Mouse (Mus musculus): ENCODE data around the gene Ccnl2. TPM values are rescaled to one million over a fixed set of nuclear protein-coding genes. Genes with fewer than 3 reads are reported as not detected.

Ccnl2 gene
- total RNA-seq, 1 experiment = 103 TPM

- H3K4me1 ChIP-seq (ENCODE audit: control insufficient read depth in 2 of 2, insufficient read depth in 2 of 2, low read length in 2 of 2, poor library complexity in 1 of 2) = peaks cover 0 to 2% of the 10 kb centered on the region in 2 experiments; a peak in 1 of 4 replicates
- no peak for DNase-seq (ENCODE audit: low read depth, low spot score)
- no peak overlapping the region for H3K27ac ChIP-seq (ENCODE audit: insufficient read depth, low read depth, low read length, poor library complexity, severe bottlenecking)
- TF ChIP-seq ZNF384 (IDR thresholded peaks at IDR 0.05; ENCODE audit: low read depth, low read length) (no peak), CHD2 (IDR thresholded peaks at IDR 0.05; ENCODE audit: low read depth, low read length) (no peak), MAFK (IDR thresholded peaks at IDR 0.05; ENCODE audit: insufficient read depth, low read depth, low read length) (no peak), ZC3H11A (IDR thresholded peaks at IDR 0.05; ENCODE audit: borderline replicate concordance, low read depth, low read length) (no peak), HCFC1 (IDR thresholded peaks at IDR 0.05; ENCODE audit: borderline replicate concordance, insufficient read depth, low read length) (no peak)
- peaks cover 50% of the 10 kb centered on the region for H3K36me3 ChIP-seq (ENCODE audit: control insufficient read depth, insufficient read depth, low read length, poor library complexity, severe bottlenecking)
- no peak overlapping the region for H3K4me3 ChIP-seq (ENCODE audit: insufficient read depth in 1 of 2, low read depth in 1 of 2, low read length in 2 of 2, poor library complexity in 1 of 2, severe bottlenecking in 1 of 2)
- H3K9me3 ChIP-seq (ENCODE audit: control insufficient read depth, insufficient read depth, low read depth, low read length) = no peaks in the 10 kb centered on the region
- in situ Hi-C loops (cut with MboI; ENCODE audit: low sequenced_read_pairs in 2 of 2, unreplicated experiment in 2 of 2) = no loop called here
- no peak overlapping the region for H3K9ac ChIP-seq (ENCODE audit: insufficient read depth, low read depth, low read length, poor library complexity, severe bottlenecking)
Measured at GRCm38 (mm10) chr4:155817533-155817932, 5.2 kb downstream of the Ccnl2 start.

DNA sequence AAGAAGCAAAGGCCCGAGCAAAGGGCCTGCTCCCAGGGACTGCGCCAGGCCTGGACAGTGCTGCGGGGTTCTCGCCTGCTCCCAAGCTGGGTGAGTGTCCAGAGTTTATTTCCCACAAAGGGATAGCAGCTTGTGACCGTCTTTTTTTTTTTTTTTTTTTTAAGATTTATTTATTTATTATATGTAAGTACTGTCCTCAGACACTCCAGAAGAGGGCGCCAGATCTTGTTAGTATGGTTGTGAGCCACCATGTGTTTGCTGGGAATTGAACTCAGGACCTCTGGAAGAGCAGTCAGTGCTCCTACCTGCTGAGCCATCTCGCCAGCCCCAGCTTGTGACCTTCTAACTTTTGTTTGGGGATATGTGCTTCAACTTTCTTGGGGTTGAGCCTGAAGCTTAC lies 8.7 kb downstream of the Ccnl2 start:
- Histone ChIP-seq H3K4me3 (ENCODE audit: insufficient read depth in 1 of 2, low read depth in 1 of 2, low read length in 2 of 2, poor library complexity in 1 of 2, severe bottlenecking in 1 of 2) (no peak overlapping the region), H3K4me1 (ENCODE audit: control insufficient read depth in 2 of 2, insufficient read depth in 2 of 2, low read length in 2 of 2, poor library complexity in 1 of 2) (peaks cover 0 to 2% of the 10 kb centered on the region in 2 experiments; a peak in 1 of 4 replicates), H3K36me3 (ENCODE audit: control insufficient read depth, insufficient read depth, low read length, poor library complexity, severe bottlenecking) (peaks cover 55% of the 10 kb centered on the region), H3K9me3 (ENCODE audit: control insufficient read depth, insufficient read depth, low read depth, low read length) (no peaks in the 10 kb centered on the region), H3K27ac (ENCODE audit: insufficient read depth, low read depth, low read length, poor library complexity, severe bottlenecking) (no peak overlapping the region; the same call in 1 of the 2 replicates), H3K9ac (ENCODE audit: insufficient read depth, low read depth, low read length, poor library complexity, severe bottlenecking) (no peak overlapping the region)
- TF ChIP-seq CHD2 (IDR thresholded peaks at IDR 0.05; ENCODE audit: low read depth, low read length) = no peak
- peak; percentile 45 for TF ChIP-seq ZNF384 (IDR thresholded peaks at IDR 0.05; ENCODE audit: low read depth, low read length)
- no peak for TF ChIP-seq HCFC1 (IDR thresholded peaks at IDR 0.05; ENCODE audit: borderline replicate concordance, insufficient read depth, low read length)
- DNase-seq (ENCODE audit: low read depth, low spot score) = no peak
- in situ Hi-C loops (cut with MboI; ENCODE audit: low sequenced_read_pairs in 2 of 2, unreplicated experiment in 2 of 2) = no loop called here

GRCm38 (mm10) chr4:155823443-155823842 lies 11.2 kb downstream of the Ccnl2 start:
- H3K27ac ChIP-seq (ENCODE audit: insufficient read depth, low read depth, low read length, poor library complexity, severe bottlenecking) = no peak overlapping the region
- TF ChIP-seq ZC3H11A (IDR thresholded peaks at IDR 0.05; ENCODE audit: borderline replicate concordance, low read depth, low read length) = no peak
- TF ChIP-seq HCFC1 (IDR thresholded peaks at IDR 0.05; ENCODE audit: borderline replicate concordance, insufficient read depth, low read length) = no peak
- TF ChIP-seq CHD2 (IDR thresholded peaks at IDR 0.05; ENCODE audit: low read depth, low read length) = no peak
- no peak for TF ChIP-seq MAFK (IDR thresholded peaks at IDR 0.05; ENCODE audit: insufficient read depth, low read depth, low read length)
- TF ChIP-seq ZNF384 (IDR thresholded peaks at IDR 0.05; ENCODE audit: low read depth, low read length) = no peak
- H3K4me3 ChIP-seq (ENCODE audit: insufficient read depth in 1 of 2, low read depth in 1 of 2, low read length in 2 of 2, poor library complexity in 1 of 2, severe bottlenecking in 1 of 2) = no peak overlapping the region
- H3K9me3 ChIP-seq (ENCODE audit: control insufficient read depth, insufficient read depth, low read depth, low read length) = no peaks in the 10 kb centered on the region
- no peak overlapping the region for H3K9ac ChIP-seq (ENCODE audit: insufficient read depth, low read depth, low read length, poor library complexity, severe bottlenecking)
- in situ Hi-C loops (cut with MboI; ENCODE audit: low sequenced_read_pairs in 2 of 2, unreplicated experiment in 2 of 2) = no loop called here
- H3K4me1 ChIP-seq (ENCODE audit: control insufficient read depth in 2 of 2, insufficient read depth in 2 of 2, low read length in 2 of 2, poor library complexity in 1 of 2) = no peaks in the 10 kb centered on the region
- peaks cover 42% of the 10 kb centered on the region for H3K36me3 ChIP-seq (ENCODE audit: control insufficient read depth, insufficient read depth, low read length, poor library complexity, severe bottlenecking)
- no peak for DNase-seq (ENCODE audit: low read depth, low spot score)

DNA sequence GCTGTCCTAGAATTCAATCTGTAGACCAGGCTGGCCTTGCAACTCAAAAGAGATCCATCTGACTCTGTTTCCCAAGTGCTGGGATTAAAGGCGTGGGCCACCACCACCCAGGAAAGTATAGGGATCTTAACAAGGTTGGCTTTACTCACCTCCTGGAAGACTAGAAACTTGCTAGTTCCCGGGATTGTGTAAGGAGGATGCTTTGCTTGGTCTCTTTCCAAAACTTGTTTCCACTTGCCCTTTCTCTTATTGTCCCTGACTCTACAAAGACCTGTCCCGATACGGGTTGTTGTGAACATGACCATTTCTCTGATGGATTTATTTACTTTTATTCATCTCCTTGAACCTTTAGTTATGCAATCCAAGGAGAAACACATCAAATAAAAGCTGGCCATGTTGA lies 17.6 kb downstream of the Ccnl2 start:
- in situ Hi-C loops (cut with MboI; ENCODE audit: low sequenced_read_pairs in 2 of 2, unreplicated experiment in 2 of 2) = no loop called here
- Histone ChIP-seq H3K9me3 (ENCODE audit: control insufficient read depth, insufficient read depth, low read depth, low read length) (no peaks in the 10 kb centered on the region), H3K9ac (ENCODE audit: insufficient read depth, low read depth, low read length, poor library complexity, severe bottlenecking) (no peak overlapping the region), H3K36me3 (ENCODE audit: control insufficient read depth, insufficient read depth, low read length, poor library complexity, severe bottlenecking) (peaks cover 3% of the 10 kb centered on the region), H3K4me1 (ENCODE audit: control insufficient read depth in 2 of 2, insufficient read depth in 2 of 2, low read length in 2 of 2, poor library complexity in 1 of 2) (peaks cover 0 to 6% of the 10 kb centered on the region in 2 experiments; a peak in 1 of 4 replicates), H3K4me3 (ENCODE audit: insufficient read depth in 1 of 2, low read depth in 1 of 2, low read length in 2 of 2, poor library complexity in 1 of 2, severe bottlenecking in 1 of 2) (no peak overlapping the region), H3K27ac (ENCODE audit: insufficient read depth, low read depth, low read length, poor library complexity, severe bottlenecking) (no peak overlapping the region; the same call in 1 of the 2 replicates)
- DNase-seq (ENCODE audit: low read depth, low spot score) = no peak
- TF ChIP-seq MAFK (IDR thresholded peaks at IDR 0.05; ENCODE audit: insufficient read depth, low read depth, low read length) (no peak), ZNF384 (IDR thresholded peaks at IDR 0.05; ENCODE audit: low read depth, low read length) (no peak), ZC3H11A (IDR thresholded peaks at IDR 0.05; ENCODE audit: borderline replicate concordance, low read depth, low read length) (no peak), HCFC1 (IDR thresholded peaks at IDR 0.05; ENCODE audit: borderline replicate concordance, insufficient read depth, low read length) (no peak), CHD2 (IDR thresholded peaks at IDR 0.05; ENCODE audit: low read depth, low read length) (no peak)

GRCm38 (mm10) chr4:155830596-155830995 lies 18.3 kb downstream of the Ccnl2 start:
- Histone ChIP-seq H3K4me3 (ENCODE audit: insufficient read depth in 1 of 2, low read depth in 1 of 2, low read length in 2 of 2, poor library complexity in 1 of 2, severe bottlenecking in 1 of 2) (peak overlapping the region; percentile 17 to 64; a peak in 2 of 4 replicates), H3K9ac (ENCODE audit: insufficient read depth, low read depth, low read length, poor library complexity, severe bottlenecking) (peak overlapping the region; percentile 47; the same call in 1 of the 2 replicates), H3K9me3 (ENCODE audit: control insufficient read depth, insufficient read depth, low read depth, low read length) (no peaks in the 10 kb centered on the region), H3K27ac (ENCODE audit: insufficient read depth, low read depth, low read length, poor library complexity, severe bottlenecking) (0 out of 2 replicates have a peak overlapping the region, but pooled peaks have one; percentile 24), H3K36me3 (ENCODE audit: control insufficient read depth, insufficient read depth, low read length, poor library complexity, severe bottlenecking) (peaks cover 2% of the 10 kb centered on the region; the same call in 1 of the 2 replicates), H3K4me1 (ENCODE audit: control insufficient read depth in 2 of 2, insufficient read depth in 2 of 2, low read length in 2 of 2, poor library complexity in 1 of 2) (peaks cover 0 to 6% of the 10 kb centered on the region in 2 experiments; a peak in 1 of 4 replicates)
- TF ChIP-seq HCFC1 (IDR thresholded peaks at IDR 0.05; ENCODE audit: borderline replicate concordance, insufficient read depth, low read length) (no peak), MAFK (IDR thresholded peaks at IDR 0.05; ENCODE audit: insufficient read depth, low read depth, low read length) (no peak), CHD2 (IDR thresholded peaks at IDR 0.05; ENCODE audit: low read depth, low read length) (no peak), ZC3H11A (IDR thresholded peaks at IDR 0.05; ENCODE audit: borderline replicate concordance, low read depth, low read length) (no peak), ZNF384 (IDR thresholded peaks at IDR 0.05; ENCODE audit: low read depth, low read length) (no peak)
- DNase-seq (ENCODE audit: low read depth, low spot score) = no peak
- in situ Hi-C loops (cut with MboI; ENCODE audit: low sequenced_read_pairs in 2 of 2, unreplicated experiment in 2 of 2) = no loop called here
